27 mouse cellular contexts compared by ENCODE assay signal in genomic region chr14:33443780-33444179, GRCm38 (mm10). TPM values are rescaled to one million over a fixed set of nuclear protein-coding genes. Genes with fewer than 3 reads are reported as not detected.
DNase-seq lines count a peak whose midpoint lies in the region; ATAC-seq lines count a peak whose summit lies in the region.
"Had no signal": no experiment of that assay in that cellular context is flagged by ENCODE, and none has a peak within 500 bp of the region (broad histone marks: within the 10 kb centered on the region; RNA-seq: fewer than 3 reads in every experiment).

No protein-coding gene starts in this region.

- no peak overlapping the region for H3K4me3 ChIP-seq in midbrain, embryonic 11.5 days (ENCODE audit: low read depth, low read length)
- H3K4me3 ChIP-seq in midbrain, embryonic 14.5 days (replicated peaks; ENCODE audit: low read depth, low read length): no peak overlapping the region
- no peak overlapping the region for H3K4me3 ChIP-seq in hindbrain, embryonic 11.5 days (ENCODE audit: low read depth, low read length)
- H3K4me3 ChIP-seq: embryonic facial prominence, embryonic 15.5 days; erythroblast, embryonic 14.5 days; forebrain, embryonic 10.5 days; heart, adult 2 months; heart, embryonic 15.5 days had no signal

- H3K27me3 ChIP-seq in midbrain, embryonic 11.5 days (ENCODE audit: control insufficient read depth, insufficient read depth, low read length): peaks cover 2% of the 10 kb centered on the region; the same call in 1 of the 2 replicates
- peaks cover 6% of the 10 kb centered on the region for H3K27me3 ChIP-seq in midbrain, embryonic 14.5 days (ENCODE audit: control insufficient read depth, insufficient read depth, low read length)
- H3K27me3 ChIP-seq in hindbrain, embryonic 11.5 days (ENCODE audit: control insufficient read depth, insufficient read depth, low read length): no peaks in the 10 kb centered on the region
- H3K27me3 ChIP-seq: embryonic facial prominence, embryonic 15.5 days; heart, embryonic 15.5 days had no signal

- no peak overlapping the region for H3K9ac ChIP-seq in midbrain, embryonic 11.5 days (ENCODE audit: low read length)
- no peak overlapping the region for H3K9ac ChIP-seq in midbrain, embryonic 14.5 days (replicated peaks; ENCODE audit: low read length)
- H3K9ac ChIP-seq in hindbrain, embryonic 11.5 days (ENCODE audit: low read depth, low read length): no peak overlapping the region
- H3K9ac ChIP-seq: embryonic facial prominence, embryonic 15.5 days; heart, embryonic 15.5 days; hindbrain, embryonic 14.5 days had no signal

- H3K27ac ChIP-seq in midbrain, embryonic 11.5 days (ENCODE audit: low read depth, low read length): no peak overlapping the region
- no peak overlapping the region for H3K27ac ChIP-seq in midbrain, embryonic 14.5 days (replicated peaks; ENCODE audit: low read depth, low read length)
- no peak overlapping the region for H3K27ac ChIP-seq in hindbrain, embryonic 11.5 days (ENCODE audit: low read depth, low read length)
- H3K27ac ChIP-seq: embryonic facial prominence, embryonic 15.5 days; forebrain, embryonic 10.5 days; heart, adult 2 months; heart, embryonic 15.5 days; hindbrain, embryonic 14.5 days had no signal

- H3K9me3 ChIP-seq in midbrain, embryonic 11.5 days (ENCODE audit: control insufficient read depth, low read length): no peaks in the 10 kb centered on the region
- no peaks in the 10 kb centered on the region for H3K9me3 ChIP-seq in midbrain, embryonic 14.5 days (ENCODE audit: control insufficient read depth, low read length)
- H3K9me3 ChIP-seq in hindbrain, embryonic 11.5 days (ENCODE audit: control insufficient read depth, low read length): no peaks in the 10 kb centered on the region
- H3K9me3 ChIP-seq: embryonic facial prominence, embryonic 15.5 days; forebrain, embryonic 10.5 days; heart, embryonic 15.5 days had no signal

- intact Hi-C loops in left cerebral cortex, postnatal 4 days (cut with DNase I): loop anchor here (10.0 kb wide), 1 partner anchor 81 kb away; no protein-coding TSS in a partner anchor

- H3K4me1 ChIP-seq in midbrain, embryonic 11.5 days (ENCODE audit: control insufficient read depth, insufficient read depth, low read length): peaks cover 3% of the 10 kb centered on the region; the same call in 1 of the 2 replicates
- H3K4me1 ChIP-seq in midbrain, embryonic 14.5 days (ENCODE audit: control insufficient read depth, insufficient read depth, low read length): peaks cover 18% of the 10 kb centered on the region
- H3K4me1 ChIP-seq in hindbrain, embryonic 11.5 days (replicated peaks; ENCODE audit: control insufficient read depth, insufficient read depth, low read length): no peaks in the 10 kb centered on the region

- 86% methylated on average over 2 of the region's 2 CpGs for WGBS in midbrain, embryonic 11.5 days
- 90% methylated on average over 2 of the region's 2 CpGs for whole genome bisulfite sequencing in midbrain, embryonic 14.5 days
- 29% methylated on average over 2 of the region's 2 CpGs for WGBS in large intestine, adult 2 months
- WGBS in hindbrain, embryonic 11.5 days: 80% methylated on average over 2 of the region's 2 CpGs

- peak; percentile 75 for DNase-seq in midbrain, embryonic 11.5 days (ENCODE audit: low spot score, missing footprints)
- no peak for DNase-seq in midbrain, embryonic 14.5 days
- DNase-seq in induced T-regulatory cell, adult 2 months (ENCODE audit: low read depth): peak; percentile 54
- DNase-seq in large intestine, adult 2 months (ENCODE audit: low read depth, low spot score): peak; percentile 42
- peak; percentile 6 for DNase-seq in yolk sac, embryonic 10.5 days (ENCODE audit: low spot score)
- no peak for DNase-seq in hindbrain, embryonic 11.5 days (ENCODE audit: low spot score)
- no peak for DNase-seq in left cerebral cortex, postnatal 4 days
- DNase-seq: adrenal gland, adult 2 months; adrenal gland, postnatal 36 days; cerebellum, adult 11 months; cerebellum, adult 8-10 months; cerebellum, postnatal 14 days; embryo, embryonic 11 days; gastrocnemius, postnatal 14 days; heart, adult 2 months; heart, postnatal 14 days had no signal

- no peak overlapping the region for H3K4me2 ChIP-seq in midbrain, embryonic 11.5 days
- no peak overlapping the region for H3K4me2 ChIP-seq in midbrain, embryonic 14.5 days (ENCODE audit: low read length)
- no peak overlapping the region for H3K4me2 ChIP-seq in hindbrain, embryonic 11.5 days (replicated peaks; ENCODE audit: low read depth, low read length)
- H3K4me2 ChIP-seq: embryonic facial prominence, embryonic 15.5 days; heart, embryonic 11.5 days; heart, embryonic 15.5 days; hindbrain, embryonic 14.5 days had no signal

- H3K36me3 ChIP-seq in midbrain, embryonic 11.5 days (ENCODE audit: control insufficient read depth, insufficient read depth, low read length): no peaks in the 10 kb centered on the region
- H3K36me3 ChIP-seq in midbrain, embryonic 14.5 days (ENCODE audit: control insufficient read depth, insufficient read depth, low read length): no peaks in the 10 kb centered on the region
- no peaks in the 10 kb centered on the region for H3K36me3 ChIP-seq in hindbrain, embryonic 11.5 days (ENCODE audit: control insufficient read depth, insufficient read depth, low read length)
- H3K36me3 ChIP-seq: embryonic facial prominence, embryonic 15.5 days; heart, embryonic 15.5 days had no signal

- no peak for ATAC-seq in midbrain, embryonic 11.5 days (ENCODE audit: low FRiP score)
- no peak for ATAC-seq in midbrain, embryonic 14.5 days (ENCODE audit: low FRiP score, low TSS enrichment)
- ATAC-seq in megakaryocyte-erythroid progenitor cell, adult 5-6 weeks (replicated peaks; ENCODE audit: low FRiP score, low TSS enrichment, poor library complexity, severe bottlenecking): no peak
- ATAC-seq in hindbrain, embryonic 11.5 days (ENCODE audit: low FRiP score): no peak
- ATAC-seq: forebrain, embryonic 16.5 days; Patski had no signal

RNA-seq across cellular contexts. Expression of gene Mapk8, which starts 3.2 kb away (rescaled TPM):
- 24.5 and 27.4 TPM in 2 replicates for polyA plus RNA-seq in midbrain, embryonic 11.5 days (2014; fragmentation: Nextera tagmentation; extraction: Ambion mirVana)
- polyA plus RNA-seq in midbrain, embryonic 14.5 days (2014; fragmentation: Nextera tagmentation; extraction: Ambion mirVana): 48.7 and 50.5 TPM in 2 replicates
- 5.8 and 12.7 TPM in 2 replicates for polyA plus RNA-seq in large intestine, adult 2 months (2012; rRNA removed)
- total RNA-seq in megakaryocyte-erythroid progenitor cell, adult 5-6 weeks (2014; fragmentation: Nextera tagmentation): 20.9 and 27.2 TPM in 2 replicates
- 48.4 and 53.9 TPM in 2 replicates for total RNA-seq in megakaryocyte-erythroid progenitor cell, adult 5-6 weeks (2017)
- 26.8 and 36.0 TPM in 2 replicates for polyA plus RNA-seq in hindbrain, embryonic 11.5 days (2014; fragmentation: Nextera tagmentation; extraction: Ambion mirVana)
- total RNA-seq in left cerebral cortex, postnatal 4 days (2021): 100 to 1,000 TPM; 205 to 224 TPM

RNA-seq across cellular contexts. Expression of gene Frmpd2, which starts 27.7 kb away (rescaled TPM):
- 0.07 TPM in 1 of 2 replicates, not detected in the other for polyA plus RNA-seq in midbrain, embryonic 11.5 days (2014; fragmentation: Nextera tagmentation; extraction: Ambion mirVana)
- 0.04 and 0.39 TPM in 2 replicates for polyA plus RNA-seq in midbrain, embryonic 14.5 days (2014; fragmentation: Nextera tagmentation; extraction: Ambion mirVana)
- 0.04 TPM in 1 of 2 replicates, not detected in the other for polyA plus RNA-seq in large intestine, adult 2 months (2012; rRNA removed)
- not detected in 2 replicates for total RNA-seq in megakaryocyte-erythroid progenitor cell, adult 5-6 weeks (2014; fragmentation: Nextera tagmentation)
- total RNA-seq in megakaryocyte-erythroid progenitor cell, adult 5-6 weeks (2017): not detected in 2 replicates
- polyA plus RNA-seq in hindbrain, embryonic 11.5 days (2014; fragmentation: Nextera tagmentation; extraction: Ambion mirVana): 0.12 and 0.14 TPM in 2 replicates
- total RNA-seq in left cerebral cortex, postnatal 4 days (2021): 1 to 10 TPM in 1 of 2 experiments, under 1 TPM in 1; 0.46 to 1.6 TPM
- total RNA-seq: adrenal gland, postnatal 36 days; common myeloid progenitor, adult 5-6 weeks; heart, adult 2 months; hematopoietic stem cell, adult 5-6 weeks had no signal
- polyA plus RNA-seq: adrenal gland, adult 2 months; erythroblast, embryonic 14.5 days; forebrain, embryonic 10.5 days; forebrain, embryonic 16.5 days had no signal

Comparison
In these comparisons a context has a peak if more than half of its experiments do, and no peak if none do; other contexts are left out.
1. DNase-seq: peak in midbrain, embryonic 11.5 days (single experiment), induced T-regulatory cell, adult 2 months (single experiment), large intestine, adult 2 months (single experiment) and yolk sac, embryonic 10.5 days (single experiment); none in midbrain, embryonic 14.5 days (single experiment), hindbrain, embryonic 11.5 days (single experiment) and left cerebral cortex, postnatal 4 days (single experiment).